Mouse (Mus musculus) gonadal fat pad, adult 2 months (tissue): ENCODE results near the gene Stat6. TPM values are rescaled to one million over a fixed set of nuclear protein-coding genes. Genes with fewer than 3 reads are reported as not detected.

Source experiments
- polyA plus RNA-seq: library from polyadenylated mRNA; depleted of rRNA; stranded (reverse); fragments of >200 nt; gene quantifications from 2 replicates; pipeline ENCODE4 v1.2.3, GENCODE M21; 2012; rRNA removed

The Stat6 gene
- polyA plus RNA-seq, 1 experiment, result 92.7 TPM

Other genes starting within 250 kb of the Stat6 start
- 1.1 and 2.1 TPM in 2 replicates for gene Stac3, start 141.3 kb upstream of the Stat6 start, polyA plus RNA-seq
- gene Ndufa4l2, start 128.0 kb upstream of the Stat6 start, polyA plus RNA-seq, result 25.5 and 29.3 TPM in 2 replicates
- 103 and 134 TPM in 2 replicates for gene Shmt2, start 120.5 kb upstream of the Stat6 start, polyA plus RNA-seq
- 11.6 and 26.9 TPM in 2 replicates for gene Nxph4, start 108.4 kb upstream of the Stat6 start, polyA plus RNA-seq
- 99.2 and 173 TPM in 2 replicates for gene Lrp1, start 21.8 kb upstream of the Stat6 start, polyA plus RNA-seq
- gene Nemp1, start 23.9 kb downstream of the Stat6 start, polyA plus RNA-seq, result 3.5 and 4.4 TPM in 2 replicates
- gene Nab2, start 25.6 kb downstream of the Stat6 start, polyA plus RNA-seq, result 35.9 and 41.2 TPM in 2 replicates
- gene Myo1a, start 62.2 kb downstream of the Stat6 start, polyA plus RNA-seq, result 0.15 and 0.22 TPM in 2 replicates
- 1.1 TPM in 2 replicates for gene Tac2, start 81.5 kb downstream of the Stat6 start, polyA plus RNA-seq
- gene Zbtb39, start 96.6 kb downstream of the Stat6 start, polyA plus RNA-seq, result 8.8 and 11.6 TPM in 2 replicates
- gene Gpr182, start 108.7 kb downstream of the Stat6 start, polyA plus RNA-seq, result 5.0 and 5.1 TPM in 2 replicates
- 0.59 and 0.98 TPM in 2 replicates for gene Rdh1, start 116.7 kb downstream of the Stat6 start, polyA plus RNA-seq
- 1.1 and 1.3 TPM in 2 replicates for gene Rdh16f1, start 116.8 kb downstream of the Stat6 start, polyA plus RNA-seq
- 0.31 TPM in 1 of 2 replicates, not detected in the other for gene Rdh9, start 133.4 kb downstream of the Stat6 start, polyA plus RNA-seq
- 1.6 and 2.2 TPM in 2 replicates for gene Rdh16, start 158.2 kb downstream of the Stat6 start, polyA plus RNA-seq
- gene Rdh19, start 206.9 kb downstream of the Stat6 start, polyA plus RNA-seq, result not detected in 2 replicates
- 0.09 and 0.11 TPM in 2 replicates for gene Rdh16f2, start 223.5 kb downstream of the Stat6 start, polyA plus RNA-seq
- 0.36 and 1.4 TPM in 2 replicates for gene Rdh7, start 245.8 kb downstream of the Stat6 start, polyA plus RNA-seq